Mouse (Mus musculus): ENCODE measurements around the gene Daam2.

- TF ChIP-seq POLR2A (IDR thresholded peaks at IDR 0.05; ENCODE audit: borderline replicate concordance, insufficient read depth, low read length) (no peak), CTCF (IDR thresholded peaks at IDR 0.05; ENCODE audit: borderline replicate concordance, insufficient read depth, low read depth, low read length) (no peak)
These were observed 54.7 kb downstream of the Daam2 start for GRCm38 (mm10) chr17:49509431-49509830.

Measured in cerebellum, adult 2 months (tissue).